Mouse (Mus musculus) v-Abl transformed pro-B cells (cell line): Measurements from ENCODE around the gene Aknad1.

Experiments
- in situ Hi-C, 2 experiments: fragments of 400-800 bp; cut with MboI; formaldehyde crosslinking; loops; one replicate each; pipeline ENCODE4 v1.15.1; 2025; ENCODE audit not compliant: unreplicated experiment in 2 of 2

The Aknad1 gene

GRCm38 (mm10) chr3:108778761-108779540, 39.5 kb downstream of the Aknad1 start:
- in situ Hi-C loops, result loop anchor here (10.0 kb wide), 2 partner anchors 244 to 314 kb away; partner anchors contain the start of genes 1700013F07Rik (in 1 of the 2) and 5330417C22Rik (in 1 of the 2)

- in situ Hi-C loops, result no loop called here
Observed at GRCm38 (mm10) chr3:108781238-108781883, 41.9 kb downstream of the Aknad1 start.

GRCm38 (mm10) chr3:108781884-108782270, 42.4 kb downstream of the Aknad1 start:
- in situ Hi-C loops, result no loop called here

- in situ Hi-C loops, result no loop called here
Observed at GRCm38 (mm10) chr3:108782364-108782895, 43.0 kb downstream of the Aknad1 start.

- in situ Hi-C loops, result no loop called here
Observed at GRCm38 (mm10) chr3:108786520-108786919, 47.1 kb downstream of the Aknad1 start.

GRCm38 (mm10) chr3:108787754-108788454, 48.4 kb downstream of the Aknad1 start:
- in situ Hi-C loops, result no loop called here

GRCm38 (mm10) chr3:108788455-108788794, 49.0 kb downstream of the Aknad1 start:
- in situ Hi-C loops, result no loop called here

- in situ Hi-C loops, result no loop called here
Observed at GRCm38 (mm10) chr3:108789299-108789698, 49.8 kb downstream of the Aknad1 start.

GRCm38 (mm10) chr3:108790499-108790898, 51.0 kb downstream of the Aknad1 start:
- in situ Hi-C loops, result no loop called here

GRCm38 (mm10) chr3:108791054-108791706, 51.7 kb downstream of the Aknad1 start:
- in situ Hi-C loops, result no loop called here

GRCm38 (mm10) chr3:108792420-108792819, 53.0 kb downstream of the Aknad1 start:
- in situ Hi-C loops, result no loop called here

GRCm38 (mm10) chr3:108794780-108795179, 55.3 kb downstream of the Aknad1 start:
- in situ Hi-C loops, result no loop called here

GRCm38 (mm10) chr3:108795554-108796299, 56.3 kb downstream of the Aknad1 start:
- in situ Hi-C loops, result no loop called here

- in situ Hi-C loops, result no loop called here
Observed at GRCm38 (mm10) chr3:108796386-108796785, 56.9 kb downstream of the Aknad1 start.

GRCm38 (mm10) chr3:108797723-108798122, 58.3 kb downstream of the Aknad1 start:
- in situ Hi-C loops, result no loop called here

GRCm38 (mm10) chr3:108798375-108798774, 58.9 kb downstream of the Aknad1 start:
- in situ Hi-C loops, result no loop called here

- in situ Hi-C loops, result no loop called here
Observed at GRCm38 (mm10) chr3:108805622-108806021, 66.2 kb downstream of the Aknad1 start.

GRCm38 (mm10) chr3:108810747-108811263, 71.3 kb downstream of the Aknad1 start:
- in situ Hi-C loops, result no loop called here

GRCm38 (mm10) chr3:108815631-108816030, 76.2 kb downstream of the Aknad1 start:
- in situ Hi-C loops, result no loop called here

GRCm38 (mm10) chr3:108830493-108830892, 91.0 kb downstream of the Aknad1 start:
- in situ Hi-C loops, result no loop called here
